Mouse (Mus musculus): Measurements from ENCODE around the gene Gm32742.

DNA sequence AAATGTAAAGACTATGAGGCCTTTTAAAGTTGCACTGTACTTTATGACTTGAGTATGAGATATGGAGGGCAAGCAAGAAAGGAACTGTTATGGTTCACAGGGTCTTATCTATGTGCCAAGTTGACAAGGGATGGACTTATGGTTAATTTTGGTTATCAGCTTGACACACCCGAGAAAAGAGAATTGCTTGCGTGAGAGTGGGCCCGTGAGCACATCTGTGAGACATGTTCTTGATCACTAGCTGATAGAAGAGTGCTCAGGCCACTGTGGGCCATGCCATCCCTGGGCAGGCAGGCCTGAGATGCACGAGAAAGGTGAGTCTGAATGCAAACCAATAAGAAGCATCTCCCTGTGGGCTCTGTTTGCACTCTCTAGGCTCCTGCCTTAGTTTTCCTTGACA, 27.9 kb downstream of the Gm32742 start:
- TF ChIP-seq CTCF (IDR thresholded peaks at IDR 0.05; ENCODE audit: extremely low read depth, insufficient read length, insufficient replicate concordance, low read depth, low read length): no peak
- TF ChIP-seq POLR2A (IDR thresholded peaks at IDR 0.05; ENCODE audit: low read depth, low read length): no peak

All from small intestine, adult 2 months (tissue).